Mouse (Mus musculus): Measurements from ENCODE around the gene Usp24. TPM values are rescaled to one million over a fixed set of nuclear protein-coding genes. Genes with fewer than 3 reads are reported as not detected.

The Usp24 gene
- total and polyA plus RNA-seq, 3 experiments, result 13.0 to 25.7 (median 13.9) TPM

- H3K36me3 ChIP-seq (replicated peaks in 1 of 2; ENCODE audit: control insufficient read depth in 1 of 2, insufficient read depth in 1 of 2, low read length in 1 of 2), result peaks cover 0 to 3% of the 10 kb centered on the region in 2 experiments
- peaks cover 45% of the 10 kb centered on the region for H3K27me3 ChIP-seq (replicated peaks)
- in situ Hi-C loops (cut with MboI; ENCODE audit: low pct_ligation_motif_present, low pct_unique_long_range_greater_than_20kb, low sequenced_read_pairs), result no loop called here
- H3K4me3 ChIP-seq (replicated peaks in 1 of 3; ENCODE audit: low read depth in 2 of 3, low read length in 2 of 3, poor library complexity in 1 of 3), result no peak overlapping the region
- H3K9me3 ChIP-seq (replicated peaks; ENCODE audit: low read length), result peaks cover 5% of the 10 kb centered on the region
- H3K4me2 ChIP-seq (ENCODE audit: insufficient read depth, low read depth, poor library complexity, severe bottlenecking), result no peak overlapping the region
- H3K9ac ChIP-seq (ENCODE audit: insufficient read depth, low read depth), result no peak overlapping the region
- H3K79me2 ChIP-seq (replicated peaks; ENCODE audit: control insufficient read depth, extremely low read depth, insufficient read depth, poor library complexity, severe bottlenecking), result no peaks in the 10 kb centered on the region
- H3K4me1 ChIP-seq (ENCODE audit: control insufficient read depth in 1 of 2, insufficient read depth in 2 of 2), result no peaks in the 10 kb centered on the region
- no peak for DNase-seq (ENCODE audit: extremely low read depth)
- H3K27ac ChIP-seq (ENCODE audit: insufficient read depth, low read depth), result no peak overlapping the region
- dilution Hi-C loops (cut with MboI; ENCODE audit: extremely low pct_ligation_motif_present, extremely low pct_unique_long_range_greater_than_20kb, low sequenced_read_pairs), result no loop called here
- TF ChIP-seq MAZ (IDR thresholded peaks at IDR 0.05; ENCODE audit: low read depth, low read length) (no peak), RCOR1 (conservative IDR thresholded peaks at IDR 0.05; ENCODE audit: low read depth, low read length) (no peak), IRF4 (IDR thresholded peaks at IDR 0.05; ENCODE audit: low read depth, low read length) (no peak), MYC (IDR thresholded peaks at IDR 0.05; ENCODE audit: low read depth, low read length) (no peak), PAX5 (IDR thresholded peaks at IDR 0.05; ENCODE audit: low read length) (no peak), MXI1 (IDR thresholded peaks at IDR 0.05; ENCODE audit: low read depth, low read length) (no peak)
These were observed 133.3 kb downstream of the Usp24 start for GRCm38 (mm10) chr4:106449306-106449705.

DNA sequence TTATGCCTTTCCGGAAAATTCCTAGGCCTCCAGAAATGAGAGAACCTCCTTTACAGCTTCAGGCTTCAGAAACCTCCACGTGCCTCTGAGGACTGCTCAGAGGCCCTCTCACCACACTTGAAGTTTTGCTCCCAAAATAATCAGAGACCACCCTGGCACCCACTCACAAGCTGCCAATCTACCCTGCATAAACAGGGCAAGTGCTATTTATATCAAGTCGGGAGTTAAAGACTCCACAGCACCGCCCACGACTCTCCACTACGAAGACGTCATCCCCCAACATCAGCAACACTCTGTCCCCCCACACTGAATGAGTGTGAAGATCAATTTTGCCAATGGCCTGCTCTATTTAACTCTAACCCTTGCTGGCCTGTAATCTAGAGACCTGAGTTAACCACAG lies 136.4 kb downstream of the Usp24 start:
- no peaks in the 10 kb centered on the region for H3K36me3 ChIP-seq (replicated peaks in 1 of 2; ENCODE audit: control insufficient read depth in 1 of 2, insufficient read depth in 1 of 2, low read length in 1 of 2)
- DNase-seq (ENCODE audit: extremely low read depth), result no peak
- no peak overlapping the region for H3K9ac ChIP-seq (ENCODE audit: insufficient read depth, low read depth)
- no peaks in the 10 kb centered on the region for H3K79me2 ChIP-seq (replicated peaks; ENCODE audit: control insufficient read depth, extremely low read depth, insufficient read depth, poor library complexity, severe bottlenecking)
- H3K4me1 ChIP-seq (ENCODE audit: control insufficient read depth in 1 of 2, insufficient read depth in 2 of 2), result no peaks in the 10 kb centered on the region
- dilution Hi-C loops (cut with MboI; ENCODE audit: extremely low pct_ligation_motif_present, extremely low pct_unique_long_range_greater_than_20kb, low sequenced_read_pairs) (no loop called here), in situ Hi-C loops (cut with MboI; ENCODE audit: low pct_ligation_motif_present, low pct_unique_long_range_greater_than_20kb, low sequenced_read_pairs) (no loop called here)
- TF ChIP-seq CTCF (conservative IDR thresholded peaks at IDR 0.05 in 1 of 2, IDR thresholded peaks at IDR 0.05 in 1 of 2; ENCODE audit: low read depth in 2 of 2, low read length in 2 of 2) (no peak), CHD1 (IDR thresholded peaks at IDR 0.05; ENCODE audit: low read depth, low read length) (no peak), BHLHE40 (IDR thresholded peaks at IDR 0.05; ENCODE audit: low read depth, low read length) (no peak)
- H3K27ac ChIP-seq (ENCODE audit: insufficient read depth, low read depth), result no peak overlapping the region
- peaks cover 10% of the 10 kb centered on the region for H3K9me3 ChIP-seq (replicated peaks; ENCODE audit: low read length)
- H3K4me3 ChIP-seq (replicated peaks in 1 of 3; ENCODE audit: low read depth in 2 of 3, low read length in 2 of 3, poor library complexity in 1 of 3), result no peak overlapping the region
- no peak overlapping the region for H3K4me2 ChIP-seq (ENCODE audit: insufficient read depth, low read depth, poor library complexity, severe bottlenecking)
- peaks cover 72% of the 10 kb centered on the region for H3K27me3 ChIP-seq (replicated peaks)

DNA sequence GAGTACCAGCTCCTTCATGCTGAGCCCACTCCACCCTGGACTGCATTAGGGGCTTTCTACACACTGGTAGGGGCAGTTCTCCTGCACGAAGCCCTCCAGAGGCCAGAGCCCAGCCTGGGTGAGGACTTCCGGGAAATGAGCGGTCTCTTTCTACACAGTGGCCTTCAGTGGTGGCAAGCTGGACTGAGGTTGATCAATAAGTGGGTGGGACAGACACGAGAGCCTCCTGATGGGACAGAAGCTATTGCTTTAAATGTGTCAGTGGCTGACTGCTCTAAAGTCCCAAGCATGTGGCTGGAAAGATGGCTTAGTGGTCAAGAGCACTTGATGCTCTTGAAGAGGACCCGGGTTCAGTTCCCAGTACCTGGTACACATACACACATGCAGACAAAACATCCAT lies 137.1 kb downstream of the Usp24 start:
- in situ Hi-C loops (cut with MboI; ENCODE audit: low pct_ligation_motif_present, low pct_unique_long_range_greater_than_20kb, low sequenced_read_pairs), result no loop called here
- peaks cover 76% of the 10 kb centered on the region for H3K27me3 ChIP-seq (replicated peaks)
- no peak overlapping the region for H3K4me3 ChIP-seq (replicated peaks in 1 of 3; ENCODE audit: low read depth in 2 of 3, low read length in 2 of 3, poor library complexity in 1 of 3)
- no peak for DNase-seq (ENCODE audit: extremely low read depth)
- H3K4me1 ChIP-seq (ENCODE audit: control insufficient read depth in 1 of 2, insufficient read depth in 2 of 2), result no peaks in the 10 kb centered on the region
- H3K36me3 ChIP-seq (replicated peaks in 1 of 2; ENCODE audit: control insufficient read depth in 1 of 2, insufficient read depth in 1 of 2, low read length in 1 of 2), result no peaks in the 10 kb centered on the region
- dilution Hi-C loops (cut with MboI; ENCODE audit: extremely low pct_ligation_motif_present, extremely low pct_unique_long_range_greater_than_20kb, low sequenced_read_pairs), result no loop called here
- peaks cover 10% of the 10 kb centered on the region for H3K9me3 ChIP-seq (replicated peaks; ENCODE audit: low read length)
- no peaks in the 10 kb centered on the region for H3K79me2 ChIP-seq (replicated peaks; ENCODE audit: control insufficient read depth, extremely low read depth, insufficient read depth, poor library complexity, severe bottlenecking)
- H3K27ac ChIP-seq (ENCODE audit: insufficient read depth, low read depth), result no peak overlapping the region
- H3K4me2 ChIP-seq (ENCODE audit: insufficient read depth, low read depth, poor library complexity, severe bottlenecking), result no peak overlapping the region
- no peak overlapping the region for H3K9ac ChIP-seq (ENCODE audit: insufficient read depth, low read depth)
- no peak for TF ChIP-seq MEF2A (IDR thresholded peaks at IDR 0.05; ENCODE audit: borderline replicate concordance, low read depth, low read length)
- TF ChIP-seq MYC (IDR thresholded peaks at IDR 0.05; ENCODE audit: low read depth, low read length), result no peak
- TF ChIP-seq CHD2 (IDR thresholded peaks at IDR 0.05; ENCODE audit: low read length), result no peak
- no peak for TF ChIP-seq E2F4 (IDR thresholded peaks at IDR 0.05; ENCODE audit: insufficient replicate concordance, low read depth, low read length)
- no peak for TF ChIP-seq TBP (conservative IDR thresholded peaks at IDR 0.05; ENCODE audit: low read depth, low read length)
- TF ChIP-seq USF1 (IDR thresholded peaks at IDR 0.05; ENCODE audit: low read depth, low read length), result no peak
- no peak for TF ChIP-seq ELF1 (IDR thresholded peaks at IDR 0.05; ENCODE audit: low read depth, low read length)
- TF ChIP-seq USF2 (conservative IDR thresholded peaks at IDR 0.05; ENCODE audit: low read depth, low read length), result no peak
- TF ChIP-seq KAT2A (IDR thresholded peaks at IDR 0.05; ENCODE audit: insufficient replicate concordance, low read length), result no peak
- no peak for TF ChIP-seq ZC3H11A (IDR thresholded peaks at IDR 0.05; ENCODE audit: low read depth, low read length)
- no peak for TF ChIP-seq ZMIZ1 (IDR thresholded peaks at IDR 0.05; ENCODE audit: low read depth, low read length)
